In genomic region chr10:75441800-75442199, GRCm38 (mm10) we compare ENCODE assay signal across 28 mouse cellular contexts. TPM values are rescaled to one million over a fixed set of nuclear protein-coding genes. Genes with fewer than 3 reads are reported as not detected.
DNase-seq lines count a peak whose midpoint lies in the region; ATAC-seq and TF ChIP-seq lines count a peak whose summit lies in the region.
"Had no signal": no experiment of that assay in that cellular context is flagged by ENCODE, and none has a peak within 500 bp of the region (broad histone marks: within the 10 kb centered on the region; RNA-seq: fewer than 3 reads in every experiment).

No protein-coding gene starts in this region.

- no peak for TF ChIP-seq CTCF in heart, adult 2 months (IDR thresholded peaks at IDR 0.05)
- no peak for TF ChIP-seq CTCF in intestine, postnatal 0 days (IDR thresholded peaks at IDR 0.05; ENCODE audit: low read depth)

- intact Hi-C loops in heart, adult 2 months (cut with DNase I), result loop anchor here (1.0 kb wide), 1 partner anchor 45 kb away; no protein-coding TSS in a partner anchor

- H3K4me3 ChIP-seq in heart, embryonic 10.5 days, result no peak overlapping the region
- no peak overlapping the region for H3K4me3 ChIP-seq in heart, adult 2 months
- no peak overlapping the region for H3K4me3 ChIP-seq in heart, embryonic 16.5 days (ENCODE audit: low read length)
- H3K4me3 ChIP-seq in intestine, postnatal 0 days (ENCODE audit: low read depth, low read length), result no peak overlapping the region
- no peak overlapping the region for H3K4me3 ChIP-seq in stomach, embryonic 16.5 days (replicated peaks; ENCODE audit: low read length)
- H3K4me3 ChIP-seq: forebrain, embryonic 13.5 days; kidney, embryonic 15.5 days; layer of hippocampus, adult 2 months; left cerebral cortex, adult 2 months; limb, embryonic 13.5 days; liver, embryonic 12.5 days; megakaryocyte, embryonic 14.5 days; midbrain, embryonic 13.5 days had no signal

- no peaks in the 10 kb centered on the region for H3K79me2 ChIP-seq in heart, adult 2 months (replicated peaks; ENCODE audit: control insufficient read depth, insufficient read depth, low read length)

- H3K4me2 ChIP-seq in heart, embryonic 16.5 days (ENCODE audit: low read depth, low read length), result no peak overlapping the region
- H3K4me2 ChIP-seq in intestine, postnatal 0 days (replicated peaks; ENCODE audit: low read depth), result 0 out of 2 replicates have a peak overlapping the region, but pooled peaks have one; percentile 37
- H3K4me2 ChIP-seq in stomach, embryonic 16.5 days (ENCODE audit: low read depth, low read length), result 0 out of 2 replicates have a peak overlapping the region, but pooled peaks have one; percentile 5
- H3K4me2 ChIP-seq: forebrain, embryonic 13.5 days; kidney, embryonic 15.5 days; limb, embryonic 13.5 days; liver, embryonic 12.5 days; midbrain, embryonic 13.5 days had no signal

- H3K36me3 ChIP-seq in heart, embryonic 10.5 days, result no peaks in the 10 kb centered on the region
- H3K36me3 ChIP-seq in heart, adult 2 months (ENCODE audit: control insufficient read depth, insufficient read depth, low read length), result no peaks in the 10 kb centered on the region
- H3K36me3 ChIP-seq in heart, embryonic 16.5 days (ENCODE audit: control insufficient read depth, insufficient read depth), result no peaks in the 10 kb centered on the region
- H3K36me3 ChIP-seq in intestine, postnatal 0 days (ENCODE audit: control insufficient read depth, insufficient read depth), result no peaks in the 10 kb centered on the region
- no peaks in the 10 kb centered on the region for H3K36me3 ChIP-seq in stomach, embryonic 16.5 days (ENCODE audit: control insufficient read depth, insufficient read depth, low read length)
- H3K36me3 ChIP-seq: G1E; kidney, embryonic 15.5 days; limb, embryonic 13.5 days; liver, embryonic 12.5 days; midbrain, embryonic 13.5 days had no signal

- 0 out of 2 replicates have a peak, but pooled peaks cover 3% of the 10 kb centered on the region for H3K27me3 ChIP-seq in heart, embryonic 10.5 days (ENCODE audit: insufficient read depth, poor library complexity, severe bottlenecking)
- no peaks in the 10 kb centered on the region for H3K27me3 ChIP-seq in heart, adult 2 months (ENCODE audit: control insufficient read depth, insufficient read depth, low read length)
- H3K27me3 ChIP-seq in heart, embryonic 16.5 days (ENCODE audit: control insufficient read depth, insufficient read depth, low read length), result no peaks in the 10 kb centered on the region
- no peaks in the 10 kb centered on the region for H3K27me3 ChIP-seq in intestine, postnatal 0 days (replicated peaks; ENCODE audit: control insufficient read depth, insufficient read depth, low read length)
- H3K27me3 ChIP-seq in stomach, embryonic 16.5 days (ENCODE audit: control insufficient read depth, insufficient read depth, low read length), result no peaks in the 10 kb centered on the region
- H3K27me3 ChIP-seq: forebrain, embryonic 13.5 days; kidney, embryonic 15.5 days; limb, embryonic 13.5 days; liver, embryonic 12.5 days had no signal

- ATAC-seq in heart, embryonic 16.5 days (replicated peaks; ENCODE audit: extremely low read depth, insufficient read depth, low FRiP score), result 0 out of 2 replicates have a peak, but pooled peaks have one; percentile 15
- peak; percentile 91 for ATAC-seq in intestine, postnatal 0 days
- ATAC-seq in stomach, embryonic 16.5 days (ENCODE audit: insufficient read depth, low FRiP score), result peak; percentile 34; the same call in 1 of the 2 replicates
- ATAC-seq: forebrain, embryonic 13.5 days; hindbrain, embryonic 16.5 days; liver, embryonic 12.5 days; lung, postnatal 0 days; midbrain, embryonic 13.5 days had no signal

- no peak overlapping the region for H3K9ac ChIP-seq in heart, adult 2 months (ENCODE audit: low read depth, low read length)
- H3K9ac ChIP-seq in heart, embryonic 16.5 days (ENCODE audit: low read length), result no peak overlapping the region
- no peak overlapping the region for H3K9ac ChIP-seq in intestine, postnatal 0 days (ENCODE audit: low read depth, low read length)
- H3K9ac ChIP-seq in stomach, embryonic 16.5 days (ENCODE audit: low read length), result no peak overlapping the region
- H3K9ac ChIP-seq: forebrain, embryonic 13.5 days; kidney, embryonic 15.5 days; limb, embryonic 13.5 days; liver, embryonic 12.5 days; midbrain, embryonic 13.5 days had no signal

- 50% methylated on average over 4 of the region's 4 CpGs for WGBS in heart, embryonic 10.5 days
- whole genome bisulfite sequencing in heart, adult 2 months, result 56% methylated on average over 4 of the region's 4 CpGs
- 43% methylated on average over 4 of the region's 4 CpGs for WGBS in heart, embryonic 16.5 days
- 18% methylated on average over 4 of the region's 4 CpGs for WGBS in intestine, postnatal 0 days
- WGBS in stomach, embryonic 16.5 days, result 41% methylated on average over 4 of the region's 4 CpGs

- TF ChIP-seq EP300 in heart, adult 2 months (IDR thresholded peaks at IDR 0.05; ENCODE audit: insufficient read depth, low read depth, low read length), result no peak

- TF ChIP-seq POLR2A in heart, adult 2 months (IDR thresholded peaks at IDR 0.05; ENCODE audit: insufficient read depth, low read depth, low read length), result no peak

- peak; percentile 73 for DNase-seq in heart, embryonic 10.5 days (ENCODE audit: low spot score)
- no peak for DNase-seq in heart, adult 2 months
- no peak for DNase-seq in heart, adult 8-10 months (ENCODE audit: low spot score)
- no peak for DNase-seq in urinary bladder, adult 2 months (ENCODE audit: low spot score)
- DNase-seq in urinary bladder, adult 18-20 months (ENCODE audit: low spot score in 2 of 2), result no peak
- DNase-seq: adrenal gland, postnatal 10 days; cerebellum, adult 9-10 months; cerebellum, postnatal 36 days; gastrocnemius, postnatal 10 days; heart, postnatal 4 days; kidney, adult 11 months; kidney, postnatal 25 days; lung, adult 18-20 months; lung, postnatal 4 days had no signal

- no peaks in the 10 kb centered on the region for H3K9me3 ChIP-seq in heart, embryonic 10.5 days
- H3K9me3 ChIP-seq in heart, embryonic 16.5 days (replicated peaks; ENCODE audit: control insufficient read depth, low read length), result no peaks in the 10 kb centered on the region
- no peaks in the 10 kb centered on the region for H3K9me3 ChIP-seq in intestine, postnatal 0 days (ENCODE audit: control insufficient read depth)
- no peaks in the 10 kb centered on the region for H3K9me3 ChIP-seq in stomach, embryonic 16.5 days (replicated peaks; ENCODE audit: control insufficient read depth, low read length)
- H3K9me3 ChIP-seq: forebrain, embryonic 13.5 days; G1E; kidney, embryonic 15.5 days; limb, embryonic 13.5 days; liver, embryonic 12.5 days; megakaryocyte, embryonic 14.5 days; midbrain, embryonic 13.5 days had no signal

- H3K4me1 ChIP-seq in heart, embryonic 10.5 days, result peaks cover 47% of the 10 kb centered on the region
- H3K4me1 ChIP-seq in heart, adult 2 months (ENCODE audit: control insufficient read depth, insufficient read depth, low read length), result peaks cover 4% of the 10 kb centered on the region
- H3K4me1 ChIP-seq in heart, embryonic 16.5 days (ENCODE audit: control insufficient read depth, insufficient read depth, low read length), result peaks cover 22% of the 10 kb centered on the region
- 0 out of 2 replicates have a peak, but pooled peaks cover 6% of the 10 kb centered on the region for H3K4me1 ChIP-seq in intestine, postnatal 0 days (replicated peaks; ENCODE audit: control insufficient read depth, insufficient read depth, low read length)
- H3K4me1 ChIP-seq in stomach, embryonic 16.5 days (ENCODE audit: control insufficient read depth, insufficient read depth, low read length), result peaks cover 12% of the 10 kb centered on the region; the same call in 1 of the 2 replicates

- H3K27ac ChIP-seq in heart, embryonic 10.5 days, result peak overlapping the region; percentile 26; the same call in 1 of the 2 replicates
- H3K27ac ChIP-seq in heart, adult 2 months, result no peak overlapping the region
- no peak overlapping the region for H3K27ac ChIP-seq in heart, embryonic 16.5 days (ENCODE audit: low read length)
- H3K27ac ChIP-seq in intestine, postnatal 0 days (ENCODE audit: low read depth, low read length), result no peak overlapping the region; the same call in 1 of the 2 replicates
- no peak overlapping the region for H3K27ac ChIP-seq in stomach, embryonic 16.5 days (ENCODE audit: low read length)
- H3K27ac ChIP-seq: forebrain, embryonic 13.5 days; kidney, embryonic 15.5 days; layer of hippocampus, adult 2 months; left cerebral cortex, adult 2 months; limb, embryonic 13.5 days; liver, embryonic 12.5 days; midbrain, embryonic 13.5 days had no signal

RNA-seq across cellular contexts. Expression of gene Upb1, which starts 40.9 kb away (rescaled TPM):
- 0.10 and 1.6 TPM in 2 replicates for polyA plus RNA-seq in heart, embryonic 10.5 days (2016; fragmentation: Nextera tagmentation; extraction: Ambion mirVana)
- total RNA-seq in heart, adult 2 months (2021), result under 1 TPM; 0.70 to 0.89 TPM
- polyA plus RNA-seq in heart, adult 2 months (2012; rRNA removed), result 0.35 and 0.70 TPM in 2 replicates
- 0.87 and 0.91 TPM in 2 replicates for polyA plus RNA-seq in heart, embryonic 16.5 days (2015; fragmentation: Nextera tagmentation; extraction: Ambion mirVana)
- total RNA-seq in heart, adult 8-10 months (2022), result 1 to 10 TPM in 1 of 4 experiments, under 1 TPM in 3; 0.53 to 1.0 (median 0.63) TPM
- polyA plus RNA-seq in intestine, postnatal 0 days (2015; fragmentation: Nextera tagmentation; extraction: Ambion mirVana), result 0.14 and 0.52 TPM in 2 replicates
- 4.3 and 5.8 TPM in 2 replicates for polyA plus RNA-seq in stomach, embryonic 16.5 days (2015; fragmentation: Nextera tagmentation; extraction: Ambion mirVana)
- polyA plus RNA-seq in urinary bladder, adult 2 months (2012; rRNA removed), result 0.90 and 1.0 TPM in 2 replicates
- polyA plus RNA-seq: forebrain, embryonic 13.5 days; G1E; midbrain, embryonic 13.5 days had no signal

Comparison
In these comparisons a context has a peak if more than half of its experiments do, and no peak if none do; other contexts are left out.
1. ATAC-seq: peak in every context shown above with its lines; median percentile 91 in intestine, postnatal 0 days; 34 in stomach, embryonic 16.5 days; 15 in heart, embryonic 16.5 days.